In the genomic region with DNA sequence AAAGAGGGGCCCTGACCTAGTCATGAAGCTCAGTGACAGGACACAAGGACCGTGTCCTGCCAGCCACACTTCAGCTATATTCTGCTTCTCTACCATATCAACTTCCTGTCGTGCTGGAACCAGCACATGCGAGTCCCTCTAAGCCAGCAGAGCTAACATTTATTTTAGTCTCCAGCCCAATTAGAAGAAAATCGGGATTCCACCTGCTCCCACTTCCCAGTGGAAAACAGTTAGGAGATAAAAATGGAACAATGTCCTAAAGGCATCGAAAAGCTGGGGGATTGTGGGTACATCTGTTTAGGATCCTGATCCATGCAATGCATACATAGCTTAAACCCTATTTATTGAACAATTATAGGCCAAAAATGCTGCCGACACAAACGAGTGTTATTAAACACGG, we compare ENCODE assay signal across 25 mouse cellular contexts. TPM values are rescaled to one million over a fixed set of nuclear protein-coding genes. Genes with fewer than 3 reads are reported as not detected.
DNase-seq lines count a peak whose midpoint lies in the region; ATAC-seq and TF ChIP-seq lines count a peak whose summit lies in the region.
"Had no signal": no experiment of that assay in that cellular context is flagged by ENCODE, and none has a peak within 500 bp of the region (broad histone marks: within the 10 kb centered on the region; RNA-seq: fewer than 3 reads in every experiment).

No protein-coding gene starts in this region.

- ATAC-seq in frontal cortex, adult (ENCODE audit: low TSS enrichment) = peak; percentile 81
- no peak for ATAC-seq in midbrain, postnatal 0 days (ENCODE audit: low FRiP score)
- ATAC-seq in midbrain, embryonic 15.5 days (replicated peaks) = no peak
- no peak for ATAC-seq in forebrain, embryonic 13.5 days
- ATAC-seq: CD4-positive, CD25-positive, alpha-beta regulatory T cell, adult 4 months; forebrain, postnatal 0 days; hindbrain, embryonic 16.5 days had no signal

- TF ChIP-seq CTCF in midbrain, postnatal 0 days (IDR thresholded peaks at IDR 0.05) = no peak

- no peak overlapping the region for H3K4me2 ChIP-seq in midbrain, postnatal 0 days (ENCODE audit: low read depth, low read length, poor library complexity, severe bottlenecking)
- no peak overlapping the region for H3K4me2 ChIP-seq in midbrain, embryonic 15.5 days
- H3K4me2 ChIP-seq in forebrain, embryonic 13.5 days = no peak overlapping the region
- H3K4me2 ChIP-seq: embryonic facial prominence, embryonic 13.5 days; forebrain, embryonic 12.5 days; heart, embryonic 11.5 days; heart, embryonic 15.5 days had no signal

- H3K4me3 ChIP-seq in midbrain, postnatal 0 days (ENCODE audit: low read depth, low read length) = no peak overlapping the region
- no peak overlapping the region for H3K4me3 ChIP-seq in midbrain, embryonic 15.5 days
- no peak overlapping the region for H3K4me3 ChIP-seq in forebrain, embryonic 13.5 days
- H3K4me3 ChIP-seq: embryonic facial prominence, embryonic 13.5 days; forebrain, embryonic 12.5 days; heart, adult 2 months; heart, embryonic 15.5 days had no signal

- no peaks in the 10 kb centered on the region for H3K36me3 ChIP-seq in midbrain, postnatal 0 days (ENCODE audit: insufficient read depth, low read length)
- H3K36me3 ChIP-seq in midbrain, embryonic 15.5 days (replicated peaks) = no peaks in the 10 kb centered on the region
- no peaks in the 10 kb centered on the region for H3K36me3 ChIP-seq in forebrain, embryonic 13.5 days (ENCODE audit: poor library complexity, severe bottlenecking)
- H3K36me3 ChIP-seq: embryonic facial prominence, embryonic 13.5 days; forebrain, embryonic 12.5 days; G1E; heart, embryonic 15.5 days had no signal

- no peak for DNase-seq in frontal cortex, postnatal 10 days (ENCODE audit: low spot score in 2 of 2)
- DNase-seq in layer of hippocampus, adult 9-11 months = peak; percentile 29
- DNase-seq in layer of hippocampus, adult 8-10 months (ENCODE audit: low spot score in 2 of 2) = no peak
- peak; percentile 21 for DNase-seq in midbrain, postnatal 0 days (ENCODE audit: low spot score)
- DNase-seq in brain, adult 2 months (ENCODE audit: low read depth, low spot score) = peak; percentile 69
- DNase-seq: adrenal gland, adult 8-10 months; adrenal gland, postnatal 36 days; B cell, adult 2 months; cerebellum, adult 18-20 months; cerebellum, adult 9-11 months; cerebellum, postnatal 36 days; forebrain, postnatal 0 days; gastrocnemius, postnatal 14 days; heart, adult 2 months; heart, postnatal 14 days had no signal

- WGBS in midbrain, postnatal 0 days = 75% methylated on average over 8 of the region's 8 CpGs
- WGBS in midbrain, embryonic 15.5 days = 76% methylated on average over 8 of the region's 8 CpGs
- 81% methylated on average over 8 of the region's 8 CpGs for WGBS in forebrain, embryonic 13.5 days

- no peaks in the 10 kb centered on the region for H3K4me1 ChIP-seq in midbrain, postnatal 0 days (ENCODE audit: insufficient read depth, low read length)
- no peaks in the 10 kb centered on the region for H3K4me1 ChIP-seq in midbrain, embryonic 15.5 days
- peaks cover 5% of the 10 kb centered on the region; the same call in 1 of the 2 replicates for H3K4me1 ChIP-seq in forebrain, embryonic 13.5 days
- H3K4me1 ChIP-seq: embryonic facial prominence, embryonic 13.5 days; forebrain, embryonic 12.5 days; heart, embryonic 15.5 days had no signal

- H3K27me3 ChIP-seq in midbrain, postnatal 0 days (ENCODE audit: insufficient read depth, low read length) = no peaks in the 10 kb centered on the region
- H3K27me3 ChIP-seq in midbrain, embryonic 15.5 days (replicated peaks) = no peaks in the 10 kb centered on the region
- no peaks in the 10 kb centered on the region for H3K27me3 ChIP-seq in forebrain, embryonic 13.5 days
- H3K27me3 ChIP-seq: embryonic facial prominence, embryonic 13.5 days; forebrain, embryonic 12.5 days; heart, embryonic 15.5 days had no signal

- no peak overlapping the region for H3K9ac ChIP-seq in midbrain, postnatal 0 days (replicated peaks; ENCODE audit: low read length, poor library complexity, severe bottlenecking)
- no peak overlapping the region for H3K9ac ChIP-seq in midbrain, embryonic 15.5 days
- H3K9ac ChIP-seq in forebrain, embryonic 13.5 days = no peak overlapping the region
- H3K9ac ChIP-seq: embryonic facial prominence, embryonic 13.5 days; forebrain, embryonic 12.5 days; forebrain, postnatal 0 days; heart, embryonic 15.5 days had no signal

- H3K9me3 ChIP-seq in midbrain, postnatal 0 days (ENCODE audit: low read length) = no peaks in the 10 kb centered on the region
- no peaks in the 10 kb centered on the region for H3K9me3 ChIP-seq in midbrain, embryonic 15.5 days
- H3K9me3 ChIP-seq in forebrain, embryonic 13.5 days (replicated peaks) = no peaks in the 10 kb centered on the region
- H3K9me3 ChIP-seq: embryonic facial prominence, embryonic 13.5 days; forebrain, embryonic 12.5 days; G1E; heart, embryonic 15.5 days had no signal

- H3K27ac ChIP-seq in midbrain, postnatal 0 days (ENCODE audit: low read depth, low read length) = no peak overlapping the region
- no peak overlapping the region for H3K27ac ChIP-seq in midbrain, embryonic 15.5 days
- no peak overlapping the region for H3K27ac ChIP-seq in forebrain, embryonic 13.5 days
- H3K27ac ChIP-seq: embryonic facial prominence, embryonic 13.5 days; forebrain, embryonic 12.5 days; heart, adult 2 months; heart, embryonic 15.5 days had no signal

RNA-seq across cellular contexts. Expression of gene Cacna1a, which starts 58.7 kb away (rescaled TPM):
- 100 to 1,000 TPM; 181 to 224 (median 200) TPM for total RNA-seq in layer of hippocampus, adult 8-10 months (2022)
- total RNA-seq in midbrain, postnatal 0 days (2014; rRNA removed) = 67.0 and 134 TPM in 2 replicates
- 10.0 and 15.4 TPM in 2 replicates for polyA plus RNA-seq in midbrain, postnatal 0 days (2015; fragmentation: Nextera tagmentation; extraction: Ambion mirVana)
- 20.5 and 24.8 TPM in 2 replicates for polyA plus RNA-seq in midbrain, embryonic 15.5 days (2015; fragmentation: Nextera tagmentation; extraction: Ambion mirVana)
- polyA plus RNA-seq in forebrain, embryonic 13.5 days (2015; fragmentation: Nextera tagmentation; extraction: Ambion mirVana) = 9.7 and 9.8 TPM in 2 replicates

RNA-seq across cellular contexts. Expression of gene Ccdc130, which starts 59.4 kb away (rescaled TPM):
- total RNA-seq in layer of hippocampus, adult 8-10 months (2022) = 10 to 100 TPM; 22.7 to 30.9 (median 27.0) TPM
- total RNA-seq in midbrain, postnatal 0 days (2014; rRNA removed) = 9.5 and 13.6 TPM in 2 replicates
- polyA plus RNA-seq in midbrain, postnatal 0 days (2015; fragmentation: Nextera tagmentation; extraction: Ambion mirVana) = 14.0 and 14.4 TPM in 2 replicates
- 22.8 and 26.6 TPM in 2 replicates for polyA plus RNA-seq in midbrain, embryonic 15.5 days (2015; fragmentation: Nextera tagmentation; extraction: Ambion mirVana)
- 26.8 and 28.9 TPM in 2 replicates for polyA plus RNA-seq in forebrain, embryonic 13.5 days (2015; fragmentation: Nextera tagmentation; extraction: Ambion mirVana)

Comparison
In these comparisons a context has a peak if more than half of its experiments do, and no peak if none do; other contexts are left out.
1. DNase-seq: peak in layer of hippocampus, adult 9-11 months (single experiment), midbrain, postnatal 0 days (single experiment) and brain, adult 2 months (single experiment); none in frontal cortex, postnatal 10 days (0 of 2) and layer of hippocampus, adult 8-10 months (0 of 2).